Mouse (Mus musculus) small intestine, adult 2 months (tissue): Measurements from ENCODE around the gene Srgap3. TPM values are rescaled to one million over a fixed set of nuclear protein-coding genes. Genes with fewer than 3 reads are reported as not detected.

Source experiments
- H3K27ac ChIP-seq: fragments of 200-500 bp; 2 replicates; pipeline ENCODE4 v1.5.1; 2012; ENCODE audit warnings: low read depth, low read length, control low read depth, inconsistent platforms; ENCODE audit not compliant: insufficient read depth
- H3K27me3 ChIP-seq: fragments of 200-500 bp; 2 replicates; pipeline ENCODE4 v1.6.1; 2012; ENCODE audit warnings: mild to moderate bottlenecking, moderate library complexity, low read length, inconsistent platforms; ENCODE audit not compliant: control insufficient read depth, insufficient read depth
- H3K36me3 ChIP-seq: fragments of 200-500 bp; 2 replicates; pipeline ENCODE4 v1.6.1; 2012; ENCODE audit warnings: mild to moderate bottlenecking, low read length, control low read depth, inconsistent platforms; ENCODE audit not compliant: control insufficient read depth, insufficient read depth
- H3K4me1 ChIP-seq: fragments of 200-500 bp; 2 replicates; pipeline ENCODE4 v1.6.1; 2012; ENCODE audit warnings: low read length, inconsistent platforms, mixed read lengths; ENCODE audit not compliant: control insufficient read depth, insufficient read depth, insufficient read length
- H3K4me3 ChIP-seq: fragments of 200-500 bp; 2 replicates; pipeline ENCODE4 v1.5.1; 2012; ENCODE audit warnings: low read depth, mild to moderate bottlenecking, control low read depth, inconsistent platforms, low read length, moderate library complexity
- CTCF ChIP-seq: fragments of 200-500 bp; IDR thresholded peaks from 2 replicates; pipeline ENCODE4 v1.5.1; 2012; ENCODE audit warnings: low read depth, mild to moderate bottlenecking, control low read depth, inconsistent platforms, low read length, moderate library complexity, mixed read lengths; ENCODE audit not compliant: insufficient replicate concordance, insufficient read length; ENCODE audit errors: extremely low read depth
- POLR2A ChIP-seq: fragments of 200-500 bp; IDR thresholded peaks from 2 replicates; pipeline ENCODE4 v1.6.1; 2012; ENCODE audit warnings: low read depth, mild to moderate bottlenecking, control low read depth, inconsistent platforms, low read length, moderate library complexity
- WGBS: fragments of 180-500 bp; shearing (Covaris S2); methylation state at CpG from one replicate; pipeline ENCODE4 v1.1.7; 2018; 5-methylcytosine and 5-hydroxymethylcytosine counted together
- polyA plus RNA-seq: library from polyadenylated mRNA; depleted of rRNA; stranded (reverse); fragments of >200 nt; gene quantifications from 2 replicates; pipeline ENCODE4 v1.2.3, GENCODE M21; 2012; rRNA removed

The Srgap3 gene
- 0.63 and 0.77 TPM in 2 replicates for polyA plus RNA-seq

DNA sequence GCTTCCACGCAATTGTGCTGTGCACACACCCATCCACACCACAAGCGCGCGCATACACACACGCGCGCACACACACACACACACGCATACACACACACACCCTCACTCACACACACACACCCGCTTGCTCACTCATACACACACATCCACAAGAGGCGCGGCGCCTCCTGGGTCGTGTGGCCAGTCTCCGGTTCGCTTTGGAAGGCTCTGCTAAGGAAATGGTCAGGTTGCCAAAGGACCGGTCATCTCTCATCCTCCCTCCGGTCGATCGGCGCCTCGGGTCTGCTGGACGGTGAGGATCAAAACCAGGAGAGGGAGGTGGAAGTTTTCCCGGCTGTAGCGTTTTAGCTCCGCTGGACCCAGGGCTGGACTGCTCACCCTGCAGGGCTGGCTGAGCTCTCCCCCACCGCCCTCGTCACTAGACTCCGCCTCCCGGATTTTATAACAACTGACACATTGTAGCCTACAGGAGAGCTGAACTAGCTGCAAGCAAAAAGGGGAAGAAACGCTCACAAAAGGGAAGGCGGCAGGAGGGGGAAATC, at the start of gene Srgap3:
TSS of gene Srgap3 (minus strand) at position 372 of the 542 bp plus-strand sequence.
- H3K4me1 ChIP-seq, result no peaks in the 10 kb centered on the region
- no peak within 1 kb of the TSS for H3K27ac ChIP-seq
- TF ChIP-seq POLR2A, result no peak
- TF ChIP-seq CTCF, result peak; percentile 24; the same call in 1 of the 2 replicates
- H3K36me3 ChIP-seq, result no peaks in the 10 kb centered on the region
- WGBS, result 1% methylated on average over 31 of the region's 31 CpGs
- H3K27me3 ChIP-seq, result no peaks in the 10 kb centered on the region
- H3K4me3 ChIP-seq, result peak within 1 kb of the TSS; percentile 66

DNA sequence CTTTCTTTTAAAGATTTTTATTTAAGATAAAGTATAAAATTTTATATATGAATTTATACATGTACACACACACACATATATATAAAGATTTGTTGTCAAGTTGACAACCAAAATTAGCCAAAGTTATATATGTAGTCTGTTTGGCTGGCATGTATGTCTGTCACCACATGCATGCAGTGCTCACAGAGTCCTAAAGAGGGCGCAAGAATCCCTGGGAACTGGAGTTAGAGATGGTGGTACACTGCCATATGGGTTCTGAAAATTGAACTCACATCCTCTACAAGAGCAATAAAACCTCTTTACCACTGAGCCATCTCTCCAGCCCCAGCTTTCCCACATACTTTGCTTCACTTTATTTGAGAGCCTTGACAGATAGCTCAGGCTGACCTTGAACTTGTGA, 48.6 kb upstream of the Srgap3 start:
- no peak overlapping the region for H3K4me3 ChIP-seq
- H3K27me3 ChIP-seq, result no peaks in the 10 kb centered on the region
- TF ChIP-seq CTCF (no peak), POLR2A (no peak)
- WGBS, result 49% methylated on average over 1 of the region's 1 CpGs
- no peaks in the 10 kb centered on the region for H3K4me1 ChIP-seq
- no peaks in the 10 kb centered on the region for H3K36me3 ChIP-seq
- no peak overlapping the region for H3K27ac ChIP-seq

- no peak for TF ChIP-seq POLR2A
- TF ChIP-seq CTCF, result no peak
- no peak overlapping the region for H3K4me3 ChIP-seq
- no peaks in the 10 kb centered on the region for H3K36me3 ChIP-seq
- H3K4me1 ChIP-seq, result no peaks in the 10 kb centered on the region
- WGBS, result 69% methylated on average over 1 of the region's 1 CpGs
- H3K27ac ChIP-seq, result no peak overlapping the region
- no peaks in the 10 kb centered on the region for H3K27me3 ChIP-seq
Observed at GRCm38 (mm10) chr6:112990119-112990518, 43.1 kb upstream of the Srgap3 start.

GRCm38 (mm10) chr6:112985362-112986314, 38.6 kb upstream of the Srgap3 start:
- Histone ChIP-seq H3K4me1 (no peaks in the 10 kb centered on the region; the same call in 1 of the 2 replicates), H3K27me3 (no peaks in the 10 kb centered on the region), H3K27ac (no peak overlapping the region), H3K36me3 (no peaks in the 10 kb centered on the region), H3K4me3 (no peak overlapping the region)
- WGBS, result 77% methylated on average over 9 of the region's 9 CpGs
- TF ChIP-seq CTCF, result no peak
- TF ChIP-seq POLR2A, result no peak

DNA sequence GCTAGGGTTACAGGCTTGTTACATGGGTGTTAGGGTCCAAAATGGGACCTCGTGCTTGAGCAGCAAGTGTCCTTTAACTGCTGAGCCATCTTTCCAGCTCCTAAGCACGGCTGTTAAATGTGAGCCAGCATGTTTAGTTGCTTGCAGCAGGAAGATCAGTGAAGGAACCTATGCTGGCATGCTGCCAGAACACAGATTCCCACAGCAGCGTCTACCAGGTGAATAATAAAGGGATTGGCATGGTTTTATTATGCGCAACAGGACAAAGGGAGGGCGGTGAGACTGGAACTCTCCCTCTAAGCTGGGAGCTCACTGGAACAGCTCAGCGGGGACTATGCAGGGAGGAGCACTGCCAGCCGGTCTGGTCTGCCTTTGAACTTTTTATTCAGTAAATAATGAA, 35.2 kb upstream of the Srgap3 start:
- Histone ChIP-seq H3K4me3 (no peak overlapping the region), H3K27ac (no peak overlapping the region), H3K4me1 (no peaks in the 10 kb centered on the region; the same call in 1 of the 2 replicates), H3K36me3 (no peaks in the 10 kb centered on the region), H3K27me3 (no peaks in the 10 kb centered on the region)
- TF ChIP-seq CTCF, result no peak
- TF ChIP-seq POLR2A, result no peak
- 18% methylated on average over 7 of the region's 7 CpGs for WGBS

- Histone ChIP-seq H3K27me3 (no peaks in the 10 kb centered on the region), H3K4me1 (no peaks in the 10 kb centered on the region; the same call in 1 of the 2 replicates), H3K36me3 (no peaks in the 10 kb centered on the region), H3K4me3 (no peak overlapping the region), H3K27ac (no peak overlapping the region)
- WGBS, result 85% methylated on average over 3 of the region's 3 CpGs
- TF ChIP-seq POLR2A (no peak), CTCF (no peak)
Observed at GRCm38 (mm10) chr6:112978947-112979346, 31.9 kb upstream of the Srgap3 start.

GRCm38 (mm10) chr6:112977246-112977645, 30.2 kb upstream of the Srgap3 start:
- no peaks in the 10 kb centered on the region; the same call in 1 of the 2 replicates for H3K4me1 ChIP-seq
- H3K36me3 ChIP-seq, result no peaks in the 10 kb centered on the region
- H3K27me3 ChIP-seq, result no peaks in the 10 kb centered on the region
- no peak overlapping the region for H3K27ac ChIP-seq
- 79% methylated on average over 4 of the region's 4 CpGs for WGBS
- no peak overlapping the region for H3K4me3 ChIP-seq
- TF ChIP-seq POLR2A (no peak), CTCF (no peak)
